Mouse (Mus musculus) limb, embryonic 11.5 days (tissue): Measurements from ENCODE around the gene Gm10974. TPM values are rescaled to one million over a fixed set of nuclear protein-coding genes. Genes with fewer than 3 reads are reported as not detected.

Experiments used
- ATAC-seq: fragments of 200-750 bp; cut with Nextera tagmentation; 2 replicates; pipeline ENCODE4 v1.8.0; 2017; ENCODE audit warnings: low read depth; ENCODE audit not compliant: insufficient number of reproducible peaks, low FRiP score, low TSS enrichment
- DNase-seq: peaks from one replicate; pipeline ENCODE4 v3.0.0-alpha.2; 2015; ENCODE audit warnings: low spot score
- H3K27ac ChIP-seq: fragments of 300-500 bp; sonication (generic); replicated peaks from 2 replicates; pipeline ENCODE4 v1.5.1; 2014; ENCODE audit warnings: low read depth, mild to moderate bottlenecking, low read length
- H3K27me3 ChIP-seq: fragments of 300-500 bp; sonication (generic); 2 replicates; pipeline ENCODE4 v1.6.1; 2014; ENCODE audit warnings: mild to moderate bottlenecking, low read length, mixed read lengths; ENCODE audit not compliant: control insufficient read depth, insufficient read depth
- H3K36me3 ChIP-seq: fragments of 300-500 bp; sonication (generic); 2 replicates; pipeline ENCODE4 v1.6.1; 2014; ENCODE audit warnings: mild to moderate bottlenecking, low read length, moderate library complexity, mixed read lengths; ENCODE audit not compliant: control insufficient read depth, insufficient read depth
- H3K4me1 ChIP-seq: fragments of 300-500 bp; sonication (generic); 2 replicates; pipeline ENCODE4 v1.6.1; 2014; ENCODE audit warnings: low read length, mixed read lengths; ENCODE audit not compliant: control insufficient read depth, insufficient read depth
- H3K4me2 ChIP-seq: fragments of 300-500 bp; sonication (generic); 2 replicates; pipeline ENCODE4 v1.6.1; 2014; ENCODE audit warnings: low read depth, mild to moderate bottlenecking, moderate library complexity; ENCODE audit not compliant: severe bottlenecking
- H3K4me3 ChIP-seq: fragments of 300-500 bp; sonication (generic); 2 replicates; pipeline ENCODE4 v1.5.1; 2014; ENCODE audit warnings: low read depth, low read length
- H3K9ac ChIP-seq: fragments of 300-500 bp; sonication (generic); 2 replicates; pipeline ENCODE4 v1.6.1; 2014; ENCODE audit warnings: mild to moderate bottlenecking, low read length
- H3K9me3 ChIP-seq: fragments of 300-500 bp; sonication (generic); 2 replicates; pipeline ENCODE4 v1.6.1; 2016; ENCODE audit warnings: low read length; ENCODE audit not compliant: control insufficient read depth
- WGBS: fragments of 180-500 bp; shearing (Covaris S2); extraction: QIAGEN DNeasy Blood & Tissue Kit; methylation state at CpG from one replicate; pipeline ENCODE4 v1.1.7; 2014; 5-methylcytosine and 5-hydroxymethylcytosine counted together
- polyA plus RNA-seq: library from polyadenylated mRNA; unstranded; fragments of >200 nt; fragmentation: Nextera tagmentation; extraction: Ambion mirVana; gene quantifications from 2 replicates; pipeline ENCODE4 v1.2.1, GENCODE M21; 2014

The Gm10974 gene
- polyA plus RNA-seq, 1 experiment from 2014 or later: not detected

DNA sequence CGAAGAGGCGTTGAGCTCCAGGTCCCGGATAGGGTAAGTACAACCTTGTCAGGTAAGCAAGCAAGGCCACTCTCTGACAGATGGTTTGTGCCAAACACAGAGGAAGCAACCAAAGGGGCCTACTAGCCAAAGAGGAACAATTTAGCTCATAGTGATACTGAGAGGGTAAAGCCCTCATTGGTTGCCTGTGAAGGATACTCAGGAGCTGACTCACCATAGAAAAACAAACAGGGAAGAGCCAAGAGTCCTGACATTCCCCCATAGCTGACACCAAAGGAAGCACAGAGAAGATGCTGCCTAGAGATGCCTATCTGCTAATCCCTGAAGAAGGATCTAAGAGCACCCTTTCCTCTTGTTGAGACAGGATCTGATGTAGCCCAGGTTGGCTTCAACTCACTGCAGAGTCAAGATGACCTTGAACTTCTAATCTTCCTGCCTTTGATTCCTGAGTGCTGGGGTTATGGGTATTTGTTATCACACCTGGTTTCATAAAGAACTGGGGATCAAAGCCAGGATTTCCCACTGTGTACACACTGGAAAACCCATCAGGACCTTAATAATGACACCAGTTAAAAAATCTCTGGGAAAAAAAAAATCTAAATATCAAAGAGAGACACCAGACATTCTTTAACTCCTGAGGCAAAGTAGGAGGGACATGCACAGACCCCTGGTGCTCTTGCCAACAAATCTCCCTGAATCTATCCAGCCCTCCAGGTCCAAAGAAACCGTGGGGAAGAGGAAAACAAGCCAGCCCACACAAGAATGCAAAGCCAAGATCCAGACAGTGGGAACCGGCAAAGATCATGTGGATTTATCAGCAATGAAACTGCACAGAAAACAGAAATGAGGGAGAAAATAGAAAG is 3.6 kb downstream of the Gm10974 start:
- H3K4me3 ChIP-seq: no peak overlapping the region
- ATAC-seq: no peak
- DNase-seq: no peak
- no peak overlapping the region for H3K27ac ChIP-seq
- H3K4me2 ChIP-seq: no peak overlapping the region
- H3K36me3 ChIP-seq: no peaks in the 10 kb centered on the region
- no peak overlapping the region for H3K9ac ChIP-seq
- WGBS: 75% methylated on average over 5 of the region's 5 CpGs
- H3K9me3 ChIP-seq: no peaks in the 10 kb centered on the region
- no peaks in the 10 kb centered on the region for H3K4me1 ChIP-seq
- H3K27me3 ChIP-seq: no peaks in the 10 kb centered on the region

DNA sequence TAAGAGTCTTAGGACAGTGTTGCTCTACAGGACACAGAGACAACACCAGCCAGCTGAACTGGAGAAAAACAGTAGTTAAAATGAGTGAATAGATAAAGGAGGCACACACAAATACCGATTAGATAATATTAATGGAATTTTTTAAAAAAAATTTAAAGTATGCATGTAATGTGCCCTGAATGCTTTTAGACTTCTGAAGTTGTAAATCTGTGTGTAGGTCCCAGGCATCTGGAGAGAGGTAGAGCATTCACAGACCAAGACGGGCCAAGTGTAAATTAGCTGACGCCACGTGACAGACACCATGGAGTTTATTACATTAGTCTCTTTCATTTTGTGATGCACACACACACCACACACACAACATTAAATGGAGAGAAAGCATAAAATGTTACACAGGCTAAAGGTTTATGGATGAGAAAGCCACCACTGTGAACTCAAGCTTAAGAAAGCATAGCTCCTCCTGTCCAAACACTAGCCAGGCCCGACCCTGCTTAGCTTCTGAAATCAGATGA is 4.3 kb downstream of the Gm10974 start:
- 70% methylated on average over 5 of the region's 5 CpGs for WGBS
- no peak overlapping the region for H3K4me3 ChIP-seq
- no peaks in the 10 kb centered on the region for H3K4me1 ChIP-seq
- no peak for DNase-seq
- H3K9me3 ChIP-seq: no peaks in the 10 kb centered on the region
- no peak overlapping the region for H3K4me2 ChIP-seq
- H3K36me3 ChIP-seq: no peaks in the 10 kb centered on the region
- H3K27ac ChIP-seq: no peak overlapping the region
- no peaks in the 10 kb centered on the region for H3K27me3 ChIP-seq
- H3K9ac ChIP-seq: no peak overlapping the region
- no peak for ATAC-seq

DNA sequence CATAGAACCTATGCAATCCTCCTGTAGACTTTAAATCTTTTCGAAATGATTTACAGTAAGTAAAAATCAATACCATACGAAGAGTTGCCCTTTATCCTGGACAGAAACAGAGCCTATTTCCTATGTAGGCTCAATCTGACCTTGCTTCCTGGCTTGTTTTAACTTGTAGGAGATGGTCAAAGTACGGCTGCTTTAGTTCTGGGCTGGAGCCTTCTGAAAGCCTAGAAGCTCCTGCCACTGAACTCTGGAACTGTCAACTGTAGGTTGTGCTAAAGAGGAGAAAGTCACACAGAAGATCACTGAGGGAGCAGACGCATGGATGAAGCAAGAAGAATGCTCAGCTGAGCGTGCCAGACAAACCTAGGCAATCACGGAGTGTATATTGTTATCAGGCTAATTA is 5.3 kb downstream of the Gm10974 start:
- Histone ChIP-seq H3K9me3 (no peaks in the 10 kb centered on the region), H3K9ac (no peak overlapping the region), H3K27me3 (no peaks in the 10 kb centered on the region), H3K27ac (no peak overlapping the region), H3K4me3 (no peak overlapping the region), H3K4me1 (no peaks in the 10 kb centered on the region), H3K4me2 (no peak overlapping the region), H3K36me3 (no peaks in the 10 kb centered on the region)
- no peak for ATAC-seq
- no peak for DNase-seq
- WGBS: 87% methylated on average over 6 of the region's 6 CpGs

DNA sequence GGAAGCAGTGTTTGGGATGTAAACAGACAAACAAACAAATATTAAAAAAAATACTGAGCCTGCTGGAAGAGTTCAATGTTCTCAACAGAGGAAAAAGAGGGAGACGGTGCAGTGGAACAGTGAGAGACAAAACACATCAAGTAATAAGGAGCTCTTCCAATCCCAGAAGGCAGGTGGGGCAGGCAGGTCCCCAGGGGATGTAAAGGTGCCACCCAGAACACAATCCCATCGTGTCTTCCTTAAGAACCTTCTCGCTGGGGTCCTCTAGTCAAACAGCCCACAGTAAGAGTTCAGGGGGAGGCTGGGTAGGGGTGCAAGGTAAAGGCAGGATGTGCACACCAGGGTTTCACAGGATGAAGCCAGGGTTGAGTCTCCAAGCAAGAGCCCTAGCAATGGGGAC is 7.7 kb downstream of the Gm10974 start:
- ATAC-seq (no peak), DNase-seq (no peak)
- no peak overlapping the region for H3K4me2 ChIP-seq
- H3K36me3 ChIP-seq: no peaks in the 10 kb centered on the region
- H3K4me1 ChIP-seq: no peaks in the 10 kb centered on the region
- no peaks in the 10 kb centered on the region for H3K27me3 ChIP-seq
- no peak overlapping the region for H3K27ac ChIP-seq
- H3K9ac ChIP-seq: no peak overlapping the region
- 88% methylated on average over 3 of the region's 3 CpGs for WGBS
- no peak overlapping the region for H3K4me3 ChIP-seq
- H3K9me3 ChIP-seq: no peaks in the 10 kb centered on the region

DNA sequence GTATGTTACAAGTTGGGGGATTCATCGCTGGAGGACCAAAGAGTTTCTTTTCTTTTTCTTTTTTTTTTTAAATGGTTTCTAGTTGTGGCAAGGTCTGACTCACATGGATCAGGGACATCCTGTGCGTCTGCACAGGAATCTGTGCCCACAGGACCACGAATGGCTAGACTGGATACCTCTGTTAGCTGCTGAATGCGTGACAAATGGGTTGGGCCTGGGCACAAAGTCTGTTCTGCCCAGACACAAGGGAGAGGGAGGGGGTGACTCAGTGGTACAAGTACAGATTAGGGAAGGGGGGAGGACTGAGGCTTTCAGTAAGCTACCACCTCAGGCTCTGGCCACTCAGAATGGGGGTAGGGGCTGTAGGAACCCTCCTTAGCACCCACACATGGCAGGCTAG is 10.0 kb downstream of the Gm10974 start:
- H3K27ac ChIP-seq: no peak overlapping the region
- no peak overlapping the region for H3K4me2 ChIP-seq
- no peaks in the 10 kb centered on the region for H3K27me3 ChIP-seq
- 84% methylated on average over 4 of the region's 4 CpGs for WGBS
- H3K4me3 ChIP-seq: no peak overlapping the region
- H3K36me3 ChIP-seq: no peaks in the 10 kb centered on the region
- DNase-seq (no peak), ATAC-seq (no peak)
- no peaks in the 10 kb centered on the region for H3K4me1 ChIP-seq
- no peak overlapping the region for H3K9ac ChIP-seq
- H3K9me3 ChIP-seq: no peaks in the 10 kb centered on the region

DNA sequence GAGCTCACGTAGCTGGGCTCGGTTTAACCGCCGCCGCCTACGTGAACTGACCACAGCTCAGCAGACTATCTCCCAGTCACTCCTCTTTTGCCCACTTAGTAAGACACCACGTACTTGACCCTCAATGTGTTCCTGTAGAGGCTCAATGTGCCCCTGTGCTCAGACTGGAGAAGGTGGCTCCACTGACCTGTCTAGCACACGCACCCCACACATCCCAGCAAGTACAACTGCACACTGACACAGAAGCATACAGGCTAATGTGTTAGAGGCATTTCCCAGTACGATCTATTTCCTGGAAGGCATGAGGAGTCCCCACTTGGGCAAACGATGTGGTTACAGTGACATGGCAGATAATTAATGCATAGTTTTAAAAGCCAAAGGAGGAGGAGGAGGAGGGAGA is 10.9 kb downstream of the Gm10974 start:
- Histone ChIP-seq H3K27ac (no peak overlapping the region), H3K9ac (no peak overlapping the region), H3K4me2 (peak overlapping the region; percentile 20; the same call in 1 of the 2 replicates), H3K36me3 (no peaks in the 10 kb centered on the region), H3K4me1 (no peaks in the 10 kb centered on the region), H3K9me3 (no peaks in the 10 kb centered on the region), H3K27me3 (no peaks in the 10 kb centered on the region), H3K4me3 (no peak overlapping the region)
- ATAC-seq: no peak
- 81% methylated on average over 10 of the region's 10 CpGs for WGBS
- no peak for DNase-seq

DNA sequence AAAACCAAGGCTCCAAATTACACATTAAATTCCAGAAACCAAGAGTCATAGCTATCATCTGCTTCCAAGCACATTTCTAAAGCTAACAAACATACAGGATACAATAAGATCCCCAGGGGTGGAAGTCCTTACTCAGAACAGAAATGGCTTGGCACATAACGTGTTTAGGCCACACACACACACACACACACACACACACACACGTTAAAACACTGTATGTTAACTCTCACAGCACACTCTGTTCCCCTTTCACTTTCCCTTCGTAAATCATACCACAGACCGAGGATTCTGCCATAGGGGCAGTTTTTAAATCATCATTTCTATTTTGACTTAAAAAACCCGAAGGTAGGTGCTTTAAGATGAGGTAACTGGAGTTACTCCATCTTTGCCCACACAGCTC is 18.5 kb downstream of the Gm10974 start:
- Histone ChIP-seq H3K27me3 (no peaks in the 10 kb centered on the region), H3K27ac (no peak overlapping the region), H3K4me3 (no peak overlapping the region), H3K36me3 (no peaks in the 10 kb centered on the region), H3K9me3 (no peaks in the 10 kb centered on the region), H3K9ac (no peak overlapping the region), H3K4me1 (0 out of 2 replicates have a peak, but pooled peaks cover 3% of the 10 kb centered on the region), H3K4me2 (no peak overlapping the region)
- DNase-seq (no peak), ATAC-seq (no peak)
- WGBS: 69% methylated on average over 5 of the region's 5 CpGs

DNA sequence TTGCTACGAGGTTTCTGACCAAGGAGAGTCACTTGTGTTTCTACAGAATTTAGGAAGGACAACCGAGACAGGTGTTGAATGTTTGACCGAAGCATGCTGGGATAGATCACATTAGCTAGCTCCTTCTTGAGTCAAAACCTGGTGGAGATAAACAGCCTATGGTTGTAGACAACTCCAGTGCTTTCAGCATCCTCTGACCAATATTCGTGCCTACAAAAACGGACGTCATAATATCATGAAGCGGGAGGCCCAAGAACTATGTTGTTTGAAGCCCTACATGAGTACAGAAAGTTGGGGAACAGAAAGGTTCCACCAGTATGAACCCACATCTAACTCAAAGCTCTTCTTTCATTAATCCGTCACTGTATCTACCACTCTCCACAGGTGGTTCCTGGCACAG is 19.2 kb downstream of the Gm10974 start:
- 92% methylated on average over 8 of the region's 8 CpGs for WGBS
- 0 out of 2 replicates have a peak, but pooled peaks cover 3% of the 10 kb centered on the region for H3K4me1 ChIP-seq
- DNase-seq: no peak

More for the DNA sequence above, 19.2 kb downstream of the Gm10974 start:
- no peak overlapping the region for H3K27ac ChIP-seq
- no peak for ATAC-seq
- H3K36me3 ChIP-seq: no peaks in the 10 kb centered on the region
- H3K9ac ChIP-seq: no peak overlapping the region
- no peak overlapping the region for H3K4me3 ChIP-seq
- no peaks in the 10 kb centered on the region for H3K27me3 ChIP-seq
- H3K4me2 ChIP-seq: no peak overlapping the region
- H3K9me3 ChIP-seq: no peaks in the 10 kb centered on the region
